Mouse (Mus musculus) heart, postnatal 0 days (tissue): ENCODE measurements around the gene Peli3.
"Not testable (repeated sequence)": the region's sequence is repeated elsewhere in the genome, so short reads cannot be mapped to it uniquely, and the experiment has no call there.

Source experiments
- CTCF ChIP-seq: IDR thresholded peaks from 2 replicates; pipeline ENCODE4 v1.5.1; 2016; ENCODE audit warnings: antibody characterized with exemption, control low read depth, low read depth
- EP300 ChIP-seq: IDR thresholded peaks from 2 replicates; pipeline ENCODE4 v1.6.1; 2016; ENCODE audit warnings: antibody characterized with exemption, low read depth

DNA sequence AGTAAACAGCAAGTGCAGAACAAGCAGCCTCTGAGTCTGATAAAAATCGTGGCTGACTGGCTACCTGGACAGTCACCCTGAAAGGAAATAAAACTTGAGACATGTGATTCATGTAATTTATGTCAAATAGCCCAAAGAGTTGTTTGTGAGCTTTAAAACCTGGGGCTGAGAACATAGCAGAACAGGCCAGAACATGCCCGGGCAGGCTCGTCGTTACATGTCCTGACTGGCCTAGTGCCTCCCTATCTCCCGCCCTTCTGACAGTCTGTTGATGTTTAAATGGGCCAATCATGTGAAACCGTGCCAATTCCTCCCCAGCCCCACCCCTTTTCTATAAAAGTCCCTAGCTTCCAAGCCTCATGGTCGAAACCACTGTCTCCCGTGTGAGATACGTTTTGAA lies 5.7 kb upstream of the Peli3 start:
- not testable (repeated sequence) for TF ChIP-seq CTCF, EP300
